Mouse (Mus musculus) brain, embryonic 14.5 days (tissue): ENCODE results near the gene Sult6b2. TPM values are rescaled to one million over a fixed set of nuclear protein-coding genes. Genes with fewer than 3 reads are reported as not detected.

Experiments
- DNase-seq: peaks from one replicate; pipeline ENCODE4 v3.0.0-alpha.2; 2011; ENCODE audit warnings: low read depth
- CTCF ChIP-seq: fragments of 200-500 bp; IDR thresholded peaks from 2 replicates; pipeline ENCODE4 v1.5.1; 2012; ENCODE audit warnings: inconsistent platforms, mild to moderate bottlenecking, moderate library complexity, borderline replicate concordance; ENCODE audit not compliant: insufficient read depth, insufficient read length; ENCODE audit errors: extremely low read depth
- POLR2A ChIP-seq: fragments of 200-500 bp; IDR thresholded peaks from 2 replicates; pipeline ENCODE4 v1.6.1; 2012; ENCODE audit warnings: mild to moderate bottlenecking, inconsistent platforms, borderline replicate concordance; ENCODE audit not compliant: poor library complexity, insufficient read depth, insufficient read length, severe bottlenecking; ENCODE audit errors: extremely low read depth
- polyA plus RNA-seq: library from polyadenylated mRNA; depleted of rRNA; stranded (reverse); fragments of >200 nt; gene quantifications from 2 replicates; pipeline ENCODE4 v1.2.3, GENCODE M21; 2012

The Sult6b2 gene
- polyA plus RNA-seq, 1 experiment: 0.25 TPM

DNA sequence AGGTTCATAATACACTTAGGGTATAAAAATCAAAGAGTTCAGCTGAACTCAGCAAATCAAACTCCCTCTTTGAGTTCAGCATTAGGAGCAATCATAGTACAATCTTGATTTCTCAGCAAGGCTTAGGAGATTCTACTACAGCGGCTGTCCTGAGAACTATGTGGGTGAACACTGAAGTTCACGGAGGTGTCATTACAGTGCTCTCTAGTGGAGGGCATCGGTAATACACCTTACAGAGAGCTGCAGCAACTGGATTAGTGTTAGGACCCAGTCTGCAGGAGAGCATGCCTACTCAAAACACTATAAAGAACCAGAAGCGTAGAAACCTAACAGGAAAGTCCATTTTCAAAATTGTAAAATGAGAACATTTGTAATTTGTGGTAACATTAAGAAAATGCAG lies 19.0 kb downstream of the Sult6b2 start:
- DNase-seq: peak; percentile 43
- TF ChIP-seq CTCF (peak; percentile 56; the same call in 1 of the 2 replicates), POLR2A (no peak)

DNA sequence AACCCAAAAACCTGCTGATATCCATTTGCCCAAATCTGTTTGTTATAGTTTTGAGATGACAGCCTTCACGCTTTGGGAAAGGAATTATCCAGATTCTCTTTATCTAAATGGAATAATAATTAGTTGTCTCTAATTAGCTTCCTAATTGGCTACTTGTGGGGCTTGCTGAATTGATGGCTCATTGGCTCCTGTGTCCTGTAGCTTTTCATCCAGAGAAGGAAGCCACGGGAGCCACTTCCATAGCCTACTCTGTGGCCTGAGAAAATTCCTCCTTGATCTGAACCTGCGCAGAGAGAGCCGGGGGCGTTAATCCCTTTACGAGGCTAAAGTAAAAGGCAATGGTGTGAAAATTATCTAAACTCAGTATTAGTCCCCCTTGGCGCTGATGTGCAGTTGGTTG lies 23.0 kb downstream of the Sult6b2 start:
- TF ChIP-seq POLR2A (no peak), CTCF (no peak)
- peak; percentile 82 for DNase-seq

DNA sequence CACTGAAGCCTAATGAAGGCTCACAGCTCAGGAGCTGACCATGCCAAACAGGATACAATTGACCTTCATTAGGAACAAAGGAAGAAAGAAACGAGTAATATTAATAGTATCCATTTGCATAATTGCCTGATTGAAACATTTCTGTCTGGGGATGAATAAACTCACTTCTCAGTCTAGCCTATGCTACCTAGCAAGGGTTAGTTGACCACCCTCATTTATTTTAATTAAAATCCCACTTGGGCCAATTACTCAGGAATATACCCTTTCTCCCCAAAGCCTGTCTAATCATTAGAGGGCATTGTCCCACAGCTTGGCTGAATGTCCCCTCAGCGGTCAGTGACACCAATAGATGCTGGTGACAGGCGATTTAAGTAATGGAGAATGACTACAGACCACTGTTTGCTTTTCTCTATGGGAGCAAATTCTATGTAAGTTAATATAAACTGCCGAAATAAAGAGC lies 23.7 kb downstream of the Sult6b2 start:
- no peak for TF ChIP-seq POLR2A
- TF ChIP-seq CTCF: no peak
- peak; percentile 90 for DNase-seq

DNA sequence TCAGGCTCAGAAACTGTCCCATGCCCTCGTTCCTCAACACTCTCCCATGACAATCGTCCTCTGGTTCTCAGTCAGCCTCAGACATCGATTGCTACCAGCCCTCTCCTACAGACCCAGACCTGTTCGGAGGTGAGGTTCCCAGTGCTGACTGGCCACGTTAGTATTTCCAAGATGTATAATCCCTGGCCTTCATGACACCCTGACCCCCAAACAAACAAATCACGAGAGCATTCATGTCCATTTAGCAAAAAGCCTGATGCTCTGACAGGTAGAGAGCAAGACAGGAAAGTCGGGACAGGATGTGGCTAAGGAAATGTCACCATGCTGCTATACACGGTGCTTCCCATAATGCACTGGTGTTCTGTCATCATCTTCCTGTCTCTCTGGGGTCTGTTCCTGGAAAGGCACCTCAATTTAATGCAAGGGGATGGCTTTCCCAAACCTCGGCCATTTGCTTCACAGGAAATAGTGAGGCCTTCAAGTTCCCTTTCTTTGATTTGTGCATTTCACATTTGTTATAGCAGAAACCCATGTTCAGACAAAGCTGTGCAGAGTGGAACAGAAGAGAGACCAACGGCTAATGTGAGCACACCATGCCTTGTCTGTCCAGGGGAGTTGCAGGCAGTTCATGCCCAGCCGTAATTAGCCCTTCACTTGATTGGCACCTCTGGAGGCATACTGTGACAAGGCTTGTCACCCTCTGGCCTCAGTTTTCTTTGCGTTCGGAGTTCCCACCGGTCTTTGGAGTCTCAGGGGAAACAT lies 24.3 kb downstream of the Sult6b2 start:
- TF ChIP-seq CTCF (no peak), POLR2A (no peak)
- peak; percentile 94 for DNase-seq

DNA sequence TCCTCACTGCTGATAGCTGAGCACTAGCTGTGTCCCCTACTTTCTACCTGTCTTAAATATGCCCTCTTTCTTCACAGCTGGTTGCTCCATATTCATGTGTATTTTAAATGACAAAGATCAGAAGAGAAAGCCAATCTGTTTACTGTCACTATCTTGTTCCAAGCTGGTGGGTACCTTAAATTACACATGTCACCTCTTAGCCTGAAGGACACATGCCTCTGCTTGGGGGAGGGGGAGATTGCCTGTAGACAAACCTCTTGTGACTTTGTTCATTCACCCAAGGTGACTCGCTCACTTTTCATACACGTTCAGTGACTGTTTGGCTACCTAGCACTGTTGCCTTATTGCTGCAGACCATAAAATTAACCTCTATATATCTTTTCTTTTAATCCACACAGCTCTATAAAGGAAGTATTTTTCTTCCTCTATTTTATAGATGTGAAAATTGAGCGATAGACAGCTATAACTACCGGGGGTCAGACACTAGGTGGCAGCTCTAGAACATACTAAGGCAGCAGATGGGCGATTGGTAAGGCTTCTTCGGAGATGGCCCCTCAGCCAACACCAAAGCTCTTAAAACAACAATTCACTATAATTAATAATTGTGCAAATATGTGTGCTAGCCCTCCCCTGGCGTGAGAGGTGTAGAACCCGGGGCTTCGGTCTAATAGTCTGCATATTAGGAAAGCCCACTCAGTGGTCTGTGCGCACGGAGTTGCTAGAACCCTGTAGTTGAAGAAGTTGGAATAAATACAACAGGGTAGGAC lies 25.1 kb downstream of the Sult6b2 start:
- DNase-seq: peak; percentile 88
- TF ChIP-seq POLR2A (no peak), CTCF (peak; percentile 69; the same call in 1 of the 2 replicates)

DNA sequence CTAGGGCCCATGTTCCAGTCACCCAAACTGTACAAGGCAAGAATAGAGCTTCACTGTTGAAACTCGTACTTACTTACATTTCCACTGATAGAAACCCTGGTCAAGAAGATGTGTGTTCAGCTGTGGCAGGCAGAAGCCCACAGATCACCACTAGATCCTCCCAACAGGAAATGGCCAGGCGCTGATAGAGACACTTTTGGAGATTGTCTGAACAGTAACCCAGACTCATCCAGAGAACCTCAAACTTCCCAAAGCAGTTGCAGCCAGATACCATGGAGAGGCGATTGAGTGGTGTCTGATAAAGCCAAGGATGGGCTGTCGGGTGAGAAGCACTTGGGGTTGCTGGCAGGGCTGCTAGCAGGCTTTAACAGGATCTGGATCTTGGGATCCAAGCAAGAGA lies 27.4 kb downstream of the Sult6b2 start:
- DNase-seq: no peak
- TF ChIP-seq CTCF: no peak
- no peak for TF ChIP-seq POLR2A

DNA sequence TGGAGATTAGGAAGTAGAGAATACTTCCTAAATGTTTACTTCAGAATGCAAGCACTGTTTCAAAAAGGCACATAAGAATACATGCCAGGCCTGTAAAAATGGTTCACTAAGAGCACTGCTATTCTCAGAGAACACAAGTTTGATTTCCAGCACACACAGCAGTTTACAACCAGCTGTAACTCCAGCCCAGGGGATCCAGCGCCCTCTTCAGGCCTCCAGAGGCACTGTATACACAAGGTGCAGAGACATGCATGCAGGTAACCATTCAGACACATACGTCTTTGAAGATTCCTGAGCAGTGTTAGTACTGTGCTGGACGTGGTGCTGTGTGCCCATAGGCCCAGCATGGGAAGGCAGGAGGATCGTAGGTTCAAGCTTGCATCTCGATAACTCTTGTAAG lies 30.7 kb downstream of the Sult6b2 start:
- no peak for DNase-seq
- TF ChIP-seq POLR2A (no peak), CTCF (peak; percentile 5; the same call in 1 of the 2 replicates)

DNA sequence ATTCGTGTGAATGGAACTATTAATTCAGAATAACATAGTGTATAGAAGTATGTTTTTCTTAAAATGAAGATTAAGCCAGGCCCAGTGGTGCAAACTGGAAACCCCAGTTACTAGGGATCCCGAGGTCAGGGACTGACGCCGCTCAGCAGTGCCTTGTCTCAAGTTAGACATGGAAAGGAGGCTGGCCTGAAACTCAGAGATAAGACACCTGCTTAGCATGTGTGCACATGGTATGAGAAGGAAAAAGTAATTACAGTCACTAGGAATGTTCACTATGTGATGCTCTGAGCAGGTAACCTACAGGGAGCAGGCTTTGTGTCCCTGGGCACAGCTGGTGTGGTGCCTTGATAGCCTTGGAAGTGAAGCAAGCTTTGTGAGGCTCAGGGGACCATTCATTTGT lies 32.7 kb downstream of the Sult6b2 start:
- no peak for DNase-seq
- no peak for TF ChIP-seq POLR2A
- TF ChIP-seq CTCF: no peak

DNA sequence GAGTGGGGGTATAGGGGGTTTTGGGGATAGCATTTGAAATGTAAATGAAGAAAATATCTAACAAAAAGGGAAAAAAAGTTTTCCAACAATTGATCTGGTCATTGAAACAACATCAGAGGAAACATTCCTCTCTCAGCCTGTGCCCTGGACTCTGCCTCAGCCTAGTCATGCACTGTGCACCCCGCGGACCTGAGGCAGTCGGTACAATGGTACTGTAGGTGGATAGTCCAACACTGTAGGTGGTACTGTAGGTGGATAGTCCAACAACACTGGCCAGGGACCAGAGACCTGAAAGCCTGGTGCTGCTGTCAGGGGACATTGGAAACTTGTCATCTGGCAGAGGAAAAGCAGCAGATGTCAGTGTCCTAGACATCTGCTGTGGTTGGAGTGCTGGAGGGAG lies 34.4 kb downstream of the Sult6b2 start:
- TF ChIP-seq CTCF: no peak
- TF ChIP-seq POLR2A: no peak
- no peak for DNase-seq

DNA sequence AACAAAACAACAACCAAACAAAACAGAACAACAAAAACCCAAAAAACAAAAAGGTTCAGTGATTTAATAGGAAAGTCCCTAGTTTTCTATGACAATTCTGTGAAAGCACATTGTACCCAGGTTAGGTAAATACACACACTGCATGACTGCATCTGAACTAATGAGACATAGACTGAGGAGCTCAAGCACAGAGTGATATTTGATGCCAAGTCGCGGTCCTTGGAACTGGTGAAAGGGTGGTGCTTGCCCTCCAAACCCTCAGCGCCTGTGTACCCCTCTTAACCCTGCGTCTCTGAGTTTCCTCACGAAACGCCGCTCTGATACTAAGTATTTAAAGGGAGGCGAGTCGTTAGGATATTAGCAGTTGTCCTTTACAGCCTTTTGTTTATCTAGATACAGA lies 37.0 kb downstream of the Sult6b2 start:
- TF ChIP-seq POLR2A: no peak
- no peak for TF ChIP-seq CTCF

DNA sequence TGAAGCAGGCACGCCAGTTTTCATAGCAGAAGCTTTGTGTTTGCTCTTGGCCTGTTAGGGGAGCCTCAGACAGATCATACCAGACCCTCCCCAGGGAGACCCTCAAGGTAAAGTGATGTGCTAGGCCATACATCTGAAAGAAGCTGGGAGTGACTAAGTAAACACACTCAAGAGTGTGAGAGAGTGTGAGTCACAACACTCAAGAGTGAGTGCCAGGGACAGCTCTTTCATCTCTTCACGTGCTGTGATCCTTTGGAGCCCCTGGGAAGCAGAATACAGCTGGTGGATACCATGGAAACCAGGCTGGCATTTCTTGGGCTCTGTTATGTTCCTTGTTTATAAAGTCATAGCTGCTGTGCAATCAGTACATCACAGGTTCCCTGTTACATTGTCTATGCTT lies 39.4 kb downstream of the Sult6b2 start:
- peak; percentile 32 for DNase-seq
- TF ChIP-seq POLR2A (no peak), CTCF (no peak)

More for the DNA sequence above, 37.0 kb downstream of the Sult6b2 start:
- no peak for DNase-seq

DNA sequence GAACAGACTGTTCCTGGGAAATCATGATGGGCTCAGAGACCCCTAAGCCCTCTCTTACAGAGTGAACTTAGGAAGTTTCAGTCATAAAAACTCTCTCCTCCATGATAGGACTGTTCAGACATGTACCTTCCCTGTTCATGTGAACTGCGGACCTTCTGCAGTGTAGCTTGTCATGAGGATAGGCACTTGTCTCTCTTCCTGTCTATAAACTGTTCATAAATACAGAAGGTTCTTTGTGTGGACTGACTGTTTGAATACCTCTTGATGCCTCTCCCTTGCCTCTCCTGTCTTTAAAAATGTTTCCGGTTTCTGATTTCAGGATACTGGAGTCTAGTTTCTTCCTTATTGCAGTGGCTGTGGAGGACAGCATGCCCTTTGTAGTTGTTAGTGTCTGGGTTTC lies 44.7 kb downstream of the Sult6b2 start:
- no peak for DNase-seq
- TF ChIP-seq POLR2A (no peak), CTCF (no peak)

DNA sequence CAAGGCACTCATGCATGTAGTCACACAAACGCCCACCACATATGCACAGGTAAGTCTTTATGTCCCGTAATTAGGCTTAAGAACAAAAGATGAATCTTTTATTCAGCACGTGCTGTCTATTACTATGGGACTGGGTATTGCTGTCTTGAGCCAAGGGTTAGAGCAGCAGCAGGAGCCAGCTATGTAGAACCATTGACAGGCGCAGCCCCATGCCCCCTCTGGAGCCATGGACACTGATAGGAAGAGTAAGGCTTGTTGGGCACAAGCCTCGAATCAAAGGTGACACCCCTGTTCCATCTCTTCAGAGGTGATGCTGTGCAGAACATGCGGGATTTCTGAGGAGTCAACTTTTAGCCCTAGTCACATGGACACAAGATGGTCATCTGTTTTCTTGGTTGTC lies 45.7 kb downstream of the Sult6b2 start:
- TF ChIP-seq POLR2A: no peak
- TF ChIP-seq CTCF: no peak
- no peak for DNase-seq
